Mouse (Mus musculus) macrophage (primary cell): ENCODE results near the gene Fbxo2. TPM values are rescaled to one million over a fixed set of nuclear protein-coding genes. Genes with fewer than 3 reads are reported as not detected.

Source experiments
- H3K27ac ChIP-seq: fragments of 350-480 bp; formaldehyde crosslinking; 2 replicates; pipeline ENCODE4 v1.9.0; 2021
- H3K36me3 ChIP-seq: fragments of 350-480 bp; formaldehyde crosslinking; 2 replicates; pipeline ENCODE4 v1.9.0; 2021; ENCODE audit errors: inconsistent target
- H3K4me3 ChIP-seq: fragments of 350-480 bp; formaldehyde crosslinking; 2 replicates; pipeline ENCODE4 v1.9.0; 2021; ENCODE audit errors: inconsistent target
- H3K79me2 ChIP-seq: fragments of 350-480 bp; formaldehyde crosslinking; 2 replicates; pipeline ENCODE4 v1.9.0; 2021; ENCODE audit errors: inconsistent target
- WGBS: methylation state at CpG from one replicate; pipeline ENCODE4 v1.1.7; 2026; ENCODE audit warnings: inconsistent platforms; ENCODE audit not compliant: missing documents; 5-methylcytosine and 5-hydroxymethylcytosine counted together
- polyA plus RNA-seq: library from polyadenylated mRNA; stranded (reverse); fragments of 250-400 nt; gene quantifications from 3 replicates; pipeline ENCODE4 v1.2.4, GENCODE M21; 2018; ENCODE audit warnings: inconsistent platforms

Fbxo2 gene
- polyA plus RNA-seq, 1 experiment from 2014 or later: not detected

DNA sequence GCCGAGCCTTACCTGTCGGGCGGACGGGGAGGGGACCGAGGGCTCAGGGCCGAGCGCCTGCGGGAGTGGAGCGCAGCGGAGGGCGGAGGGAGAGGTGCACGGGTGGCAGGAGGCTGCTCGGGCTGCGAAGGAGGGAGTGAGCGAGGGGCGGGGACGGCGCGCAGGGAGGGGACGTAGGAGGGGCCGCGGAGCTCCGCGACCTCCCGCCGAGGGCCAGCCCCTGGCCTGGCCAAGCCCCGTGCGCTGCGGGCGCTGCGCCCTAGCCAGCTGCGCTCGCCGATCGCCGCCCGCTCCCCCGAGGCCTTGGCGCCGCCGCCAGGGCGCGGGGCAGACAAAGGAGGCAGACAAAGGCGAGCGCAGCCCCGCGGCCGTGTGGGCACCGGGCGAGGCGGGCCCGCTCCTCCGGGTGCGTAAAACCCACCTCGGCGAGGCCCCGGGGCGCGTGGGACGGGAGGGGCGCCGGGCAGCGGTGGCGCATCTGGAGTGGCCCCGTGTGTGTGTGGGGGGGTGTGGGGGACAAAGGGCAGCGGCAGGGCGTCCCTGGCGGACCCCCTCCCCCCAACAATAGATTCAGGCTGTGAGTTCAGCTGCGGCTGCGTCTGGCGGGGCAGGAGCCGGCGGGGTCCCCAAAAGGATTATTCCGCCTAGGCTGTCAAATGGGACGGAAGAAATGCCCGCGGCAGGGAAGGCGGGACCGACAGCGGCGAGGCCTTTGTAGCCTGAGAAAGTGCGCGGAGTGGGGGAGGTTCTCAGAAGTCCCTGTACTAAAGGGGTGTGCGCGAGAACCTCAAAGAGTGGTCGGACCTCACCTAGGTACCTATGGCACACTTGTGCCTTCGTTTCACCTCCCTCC, 29.6 kb upstream of the Fbxo2 start, which contains the start of gene Draxin:
TSS of gene Draxin (minus strand) at position 138 of the 853 bp plus-strand sequence.
- Histone ChIP-seq H3K27ac (no peak within 1 kb of the TSS), H3K79me2 (no peaks in the 10 kb centered on the region), H3K36me3 (no peaks in the 10 kb centered on the region), H3K4me3 (no peak within 1 kb of the TSS)
- WGBS: 1% methylated on average over 85 of the region's 87 CpGs

DNA sequence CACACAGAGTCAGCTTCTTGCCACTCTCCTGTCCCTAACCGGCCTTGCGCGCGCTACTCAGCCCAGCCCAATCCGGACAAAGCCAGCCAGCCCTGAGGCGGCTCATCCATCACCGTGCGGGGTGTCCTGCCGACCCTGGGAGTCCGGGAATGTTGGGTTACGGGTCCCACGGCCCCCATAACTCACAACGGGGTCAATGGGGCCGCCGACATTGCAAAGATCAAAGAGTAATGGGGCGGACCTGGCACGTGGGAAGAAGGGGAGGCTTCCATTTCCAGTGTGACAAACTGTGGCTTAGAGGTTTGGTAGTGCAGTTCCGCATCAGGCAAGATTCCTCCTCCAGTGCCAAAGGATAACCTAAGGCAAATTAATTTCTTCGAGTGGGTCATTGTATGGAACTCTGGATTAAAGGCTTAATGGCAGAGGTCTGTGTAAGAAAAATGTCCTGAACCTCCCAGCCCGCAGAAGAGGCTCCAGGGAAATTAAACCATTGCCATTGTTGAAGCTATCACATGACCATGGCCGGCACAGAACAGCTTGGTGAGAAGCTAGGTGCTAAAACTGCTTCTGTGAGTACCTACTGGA, 28.8 kb upstream of the Fbxo2 start:
- 3% methylated on average over 21 of the region's 21 CpGs for WGBS
- Histone ChIP-seq H3K36me3 (no peaks in the 10 kb centered on the region), H3K4me3 (no peak overlapping the region), H3K79me2 (no peaks in the 10 kb centered on the region), H3K27ac (no peak overlapping the region)

DNA sequence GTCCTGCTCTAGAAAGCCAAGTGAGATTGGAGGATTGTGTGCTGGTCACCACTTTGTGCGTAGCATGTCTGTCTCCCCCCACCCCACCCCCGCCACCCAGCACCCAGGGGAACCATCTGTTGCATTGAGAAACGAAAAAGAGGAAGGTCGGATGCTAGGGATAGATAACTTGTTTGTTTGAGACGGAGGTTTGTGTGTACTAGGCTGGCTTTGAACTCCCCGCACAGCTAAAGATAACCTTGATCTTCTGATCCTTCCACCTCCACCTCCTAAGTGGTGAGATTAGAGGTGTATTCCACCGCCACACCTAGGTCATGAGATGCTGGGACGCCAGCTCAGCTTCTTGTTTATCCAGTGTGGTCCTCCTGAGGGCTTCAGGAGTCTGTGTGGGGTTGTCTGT, 25.4 kb upstream of the Fbxo2 start:
- WGBS: 38% methylated on average over 8 of the region's 8 CpGs
- H3K4me3 ChIP-seq: no peak overlapping the region
- no peaks in the 10 kb centered on the region for H3K36me3 ChIP-seq
- H3K79me2 ChIP-seq: no peaks in the 10 kb centered on the region
- no peak overlapping the region for H3K27ac ChIP-seq

DNA sequence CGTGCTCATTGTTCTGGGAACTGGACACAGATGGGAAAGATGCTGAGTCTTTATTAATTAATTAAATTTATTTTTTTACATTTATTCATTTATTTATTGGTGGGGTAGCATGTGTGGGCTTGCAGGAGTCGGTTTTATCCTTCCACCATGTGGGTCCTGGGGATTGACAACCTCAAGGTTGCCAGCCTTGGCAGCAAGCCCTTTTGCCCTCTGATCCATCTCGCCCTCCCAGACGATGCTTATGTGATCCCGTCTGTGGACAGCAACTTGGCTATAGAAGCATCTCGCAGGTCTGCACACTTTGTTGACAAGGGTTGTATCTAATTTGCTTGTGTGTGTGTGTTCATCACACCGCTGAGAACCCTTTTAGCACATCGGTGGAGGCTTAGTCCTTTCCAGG, 22.9 kb upstream of the Fbxo2 start:
- no peaks in the 10 kb centered on the region for H3K36me3 ChIP-seq
- no peaks in the 10 kb centered on the region for H3K79me2 ChIP-seq
- no peak overlapping the region for H3K4me3 ChIP-seq
- no peak overlapping the region for H3K27ac ChIP-seq
- 86% methylated on average over 8 of the region's 8 CpGs for WGBS

DNA sequence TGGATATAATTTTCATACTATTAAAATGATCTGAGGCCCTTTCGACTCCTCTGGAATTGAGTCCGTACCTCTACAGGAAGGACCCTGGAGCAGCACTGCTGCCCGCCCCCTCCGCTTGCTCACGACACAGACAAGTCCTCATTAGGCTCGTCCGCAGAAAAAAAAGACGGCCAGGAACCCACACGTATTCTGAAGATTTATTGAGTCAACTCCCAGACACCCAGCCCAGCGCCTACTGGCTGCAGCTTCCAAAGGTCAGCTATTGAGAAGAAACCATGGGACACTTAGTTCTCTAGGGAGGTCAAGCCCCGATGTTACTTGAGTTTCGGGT, 20.7 kb upstream of the Fbxo2 start:
- H3K27ac ChIP-seq: peak overlapping the region; percentile 73; the same call in 1 of the 2 replicates
- 1% methylated on average over 12 of the region's 12 CpGs for WGBS
- H3K4me3 ChIP-seq: peak overlapping the region; percentile 72
- no peaks in the 10 kb centered on the region for H3K79me2 ChIP-seq
- peaks cover 2% of the 10 kb centered on the region; the same call in 1 of the 2 replicates for H3K36me3 ChIP-seq

DNA sequence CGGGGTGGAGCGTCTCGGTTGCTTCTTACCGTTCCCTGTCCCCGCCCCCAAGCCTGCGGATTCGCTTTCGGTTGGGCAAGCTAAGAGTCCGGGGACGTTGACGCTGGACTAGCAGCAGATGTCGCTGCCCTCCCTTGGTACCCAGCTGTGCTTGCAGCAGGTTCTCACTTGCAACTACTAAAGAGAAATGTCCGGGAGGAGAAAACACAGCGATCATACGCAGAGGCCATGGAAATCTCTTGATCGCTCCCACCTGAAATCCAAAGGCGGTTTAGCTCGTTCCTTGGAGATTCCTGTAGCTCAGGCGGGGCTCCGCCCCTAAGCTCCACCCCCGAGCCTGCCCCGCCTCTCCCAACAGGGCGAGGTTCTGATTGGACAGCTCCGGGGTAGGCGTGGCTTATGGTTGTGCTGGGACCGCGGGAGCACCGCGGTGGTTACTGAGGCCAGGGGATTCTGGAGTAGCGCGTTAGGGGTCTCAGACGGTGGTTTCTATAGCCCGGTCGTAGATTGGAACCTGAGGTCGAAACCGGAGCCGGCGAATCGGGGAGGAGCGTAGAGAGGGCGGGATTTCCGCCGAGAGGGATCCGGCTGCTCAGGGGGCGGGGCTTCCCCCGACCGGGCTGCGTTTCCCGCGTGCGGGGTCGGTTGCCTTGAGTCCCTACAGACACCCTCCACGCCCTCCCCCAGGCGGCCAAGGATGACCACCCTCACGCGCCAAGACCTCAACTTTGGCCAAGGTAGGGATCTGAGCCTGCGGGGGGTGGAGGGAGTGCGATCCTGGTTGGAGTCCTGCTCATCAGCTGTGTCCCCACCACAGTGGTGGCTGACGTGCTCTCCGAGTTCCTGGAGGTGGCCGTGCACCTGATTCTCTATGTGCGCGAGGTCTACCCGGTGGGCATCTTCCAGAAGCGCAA, 20.1 kb upstream of the Fbxo2 start:
- no peaks in the 10 kb centered on the region for H3K79me2 ChIP-seq
- peaks cover 8% of the 10 kb centered on the region; the same call in 1 of the 2 replicates for H3K36me3 ChIP-seq
- peak overlapping the region; percentile 73 for H3K27ac ChIP-seq
- under 1% methylated on average over 65 of the region's 65 CpGs for WGBS
- peak overlapping the region; percentile 72 for H3K4me3 ChIP-seq

DNA sequence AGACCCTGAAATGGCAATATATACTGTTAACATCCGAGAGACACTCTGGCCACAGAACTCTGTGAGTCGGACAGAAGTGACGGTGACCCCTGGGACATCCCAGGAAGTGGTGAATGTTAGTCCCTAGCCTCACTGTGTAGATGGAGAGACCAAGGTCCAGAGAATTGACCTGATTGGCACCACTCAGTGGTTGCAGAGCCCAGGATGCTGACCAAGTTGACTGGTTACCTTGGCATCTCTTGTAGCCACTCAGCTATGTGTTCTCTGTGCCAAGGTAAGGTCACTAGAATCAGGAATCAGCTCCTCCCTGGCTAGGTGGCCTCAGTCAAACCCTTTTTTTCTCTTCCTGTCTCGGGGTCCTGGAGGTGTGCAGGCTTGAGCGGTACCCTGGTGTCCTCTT, 16.7 kb upstream of the Fbxo2 start:
- H3K79me2 ChIP-seq: no peaks in the 10 kb centered on the region
- no peak overlapping the region for H3K4me3 ChIP-seq
- peaks cover 40% of the 10 kb centered on the region for H3K36me3 ChIP-seq
- H3K27ac ChIP-seq: no peak overlapping the region
- 96% methylated on average over 5 of the region's 5 CpGs for WGBS

DNA sequence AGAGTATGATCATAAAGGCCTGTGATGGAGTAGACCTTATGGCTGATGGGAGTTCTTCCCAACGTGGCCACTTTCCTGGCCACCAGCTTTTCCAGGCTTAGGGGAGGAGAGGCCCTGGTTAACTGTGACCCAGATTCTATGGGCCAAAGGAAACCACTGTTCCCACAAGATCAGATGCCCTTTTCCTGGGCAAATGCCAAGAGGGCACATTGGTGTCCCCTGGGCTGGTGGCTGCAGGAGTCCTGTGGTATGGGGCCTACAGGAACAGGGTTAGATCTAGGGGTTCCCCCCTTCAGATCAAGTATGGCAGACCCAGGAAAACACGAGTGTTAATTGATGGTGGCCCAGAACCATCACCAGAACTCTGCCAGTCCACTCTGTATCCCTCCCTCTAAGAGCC, 12.7 kb upstream of the Fbxo2 start:
- 48% methylated on average over 2 of the region's 2 CpGs for WGBS
- H3K27ac ChIP-seq: no peak overlapping the region
- H3K79me2 ChIP-seq: peaks cover 6% of the 10 kb centered on the region; the same call in 1 of the 2 replicates
- H3K36me3 ChIP-seq: peaks cover 49% of the 10 kb centered on the region
- H3K4me3 ChIP-seq: no peak overlapping the region

DNA sequence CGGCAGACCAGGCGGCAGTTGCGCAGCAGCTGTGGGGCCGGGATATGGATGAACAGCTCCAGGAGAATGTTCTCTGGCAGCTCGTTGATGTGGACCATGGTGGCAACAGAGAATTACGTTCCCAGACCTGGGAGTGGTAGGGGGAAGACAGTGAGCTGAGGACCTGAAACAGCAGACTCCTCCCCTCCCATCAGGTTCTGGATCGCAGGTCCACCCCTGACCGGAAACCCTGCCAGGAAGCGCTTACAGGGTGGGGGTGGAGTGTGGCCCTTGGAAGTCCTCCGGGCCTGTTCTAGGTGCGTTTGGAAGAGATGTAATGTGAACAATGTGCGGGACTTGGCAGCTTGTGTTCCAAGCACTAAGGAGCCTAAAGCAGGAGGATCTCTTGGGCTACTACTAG, 10.9 kb upstream of the Fbxo2 start:
- Histone ChIP-seq H3K79me2 (peaks cover 6% of the 10 kb centered on the region; the same call in 1 of the 2 replicates), H3K27ac (no peak overlapping the region), H3K36me3 (peaks cover 49% of the 10 kb centered on the region), H3K4me3 (no peak overlapping the region)
- 93% methylated on average over 12 of the region's 12 CpGs for WGBS

DNA sequence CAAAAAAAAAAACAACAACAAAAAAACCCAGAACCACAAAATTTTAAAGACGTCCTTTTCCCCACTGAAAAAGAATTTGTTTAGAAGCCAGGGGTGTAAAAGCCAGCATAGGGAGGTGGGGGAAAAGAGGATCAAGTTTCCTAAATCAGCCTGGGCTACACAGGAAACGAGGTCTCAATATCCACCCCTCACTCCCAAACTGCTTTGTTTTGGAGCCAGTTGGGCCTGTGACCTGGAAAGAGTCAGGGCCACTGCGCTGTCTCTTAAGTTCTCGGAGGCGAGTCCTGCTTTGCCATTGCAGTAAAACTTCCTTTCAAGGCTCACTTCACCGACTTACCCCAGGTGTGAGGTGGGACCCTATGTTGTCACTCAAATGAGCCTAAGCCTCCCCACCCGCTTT, 10.2 kb upstream of the Fbxo2 start:
- Histone ChIP-seq H3K27ac (no peak overlapping the region), H3K79me2 (peaks cover 6% of the 10 kb centered on the region; the same call in 1 of the 2 replicates), H3K4me3 (no peak overlapping the region), H3K36me3 (peaks cover 42% of the 10 kb centered on the region)
- WGBS: 91% methylated on average over 7 of the region's 7 CpGs

DNA sequence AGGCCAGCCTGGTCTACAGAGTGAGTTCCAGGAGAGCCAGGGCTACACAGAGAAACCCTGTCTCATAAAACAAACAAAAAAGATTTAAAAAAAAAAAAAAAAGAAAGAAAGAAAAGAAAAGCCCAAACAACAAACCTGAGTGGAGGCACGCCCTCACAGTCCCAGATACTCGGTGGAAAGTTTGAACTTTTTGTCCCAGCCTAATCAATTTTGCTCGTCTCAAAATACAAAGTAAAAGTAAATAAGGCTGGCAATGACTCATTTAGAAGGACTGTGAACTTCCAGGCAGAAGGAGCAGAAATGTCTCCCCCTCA, 9.5 kb upstream of the Fbxo2 start:
- Histone ChIP-seq H3K27ac (peak overlapping the region; percentile 75), H3K4me3 (peak overlapping the region; percentile 69), H3K36me3 (peaks cover 35% of the 10 kb centered on the region), H3K79me2 (peaks cover 6% of the 10 kb centered on the region; the same call in 1 of the 2 replicates)
- WGBS: 32% methylated on average over 3 of the region's 3 CpGs

DNA sequence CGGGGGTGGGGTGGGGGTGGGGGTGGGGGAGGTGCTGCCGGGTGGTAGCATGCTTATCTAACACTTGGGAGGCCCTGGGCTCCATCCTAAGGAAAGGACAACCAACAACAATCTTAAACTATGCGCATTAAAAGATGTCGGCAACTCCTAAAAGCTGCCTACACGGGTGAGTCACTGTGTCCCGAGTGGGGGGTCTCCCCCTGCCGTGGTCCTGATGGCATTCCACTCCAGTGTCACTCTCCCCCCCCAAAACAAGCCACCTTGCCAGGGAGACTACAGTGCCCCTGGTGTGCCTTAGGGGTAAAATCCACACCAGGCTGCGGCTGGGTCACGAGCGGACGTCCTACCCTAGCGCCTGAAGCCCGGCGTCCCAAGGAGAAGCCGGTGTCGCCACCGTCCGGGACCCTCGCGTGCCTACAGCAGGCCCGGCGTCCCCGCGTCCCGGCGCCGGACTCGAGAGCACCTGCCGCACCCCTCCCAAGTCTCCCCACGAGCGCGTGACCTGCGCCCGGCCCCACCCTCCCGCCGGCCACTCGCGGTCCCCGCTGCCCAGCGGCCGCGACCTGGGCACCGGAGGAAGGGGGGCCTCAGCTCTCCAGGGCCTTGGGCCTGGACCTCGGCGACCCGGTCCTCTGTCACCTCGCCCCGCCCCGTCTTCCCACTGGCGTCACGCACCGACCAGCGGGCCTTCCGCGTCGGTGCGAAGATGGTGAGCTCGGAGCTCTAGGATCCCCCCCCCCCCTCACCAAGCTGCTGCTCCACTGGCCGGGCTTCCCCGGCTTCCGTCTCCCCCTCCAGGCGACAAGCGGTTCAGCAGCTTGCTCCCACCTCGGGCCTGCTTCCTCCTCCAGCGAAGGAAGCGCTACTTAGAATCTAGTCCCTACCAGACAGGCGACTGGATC, 8.9 kb upstream of the Fbxo2 start, which contains the start of gene Fbxo6:
TSS of gene Fbxo6 (minus strand) at position 874 of the 902 bp plus-strand sequence.
- H3K27ac ChIP-seq: peak within 1 kb of the TSS; percentile 75
- H3K4me3 ChIP-seq: peak within 1 kb of the TSS; percentile 69
- peaks cover 6% of the 10 kb centered on the region; the same call in 1 of the 2 replicates for H3K79me2 ChIP-seq
- WGBS: under 1% methylated on average over 55 of the region's 67 CpGs
- peaks cover 29% of the 10 kb centered on the region for H3K36me3 ChIP-seq

DNA sequence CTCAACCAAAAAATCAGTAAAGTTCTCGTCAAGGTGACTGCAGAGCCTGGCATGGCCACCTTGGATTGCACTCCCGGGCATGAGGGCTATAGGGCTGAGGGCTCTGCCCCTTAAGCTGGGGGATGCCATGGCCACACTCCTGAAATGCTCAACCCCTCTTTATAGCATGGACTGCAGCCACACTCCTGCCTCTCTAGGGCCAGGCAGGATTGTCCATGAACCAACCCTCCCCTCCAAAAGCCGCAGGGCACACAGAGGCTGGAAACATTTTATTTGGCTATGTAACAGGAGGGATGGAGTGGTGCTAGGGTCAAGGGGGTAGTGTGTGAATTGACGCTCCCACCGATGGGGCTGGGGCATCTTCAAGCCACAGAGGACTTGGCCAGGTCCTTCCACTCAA, 7.9 kb upstream of the Fbxo2 start:
- Histone ChIP-seq H3K27ac (no peak overlapping the region), H3K36me3 (peaks cover 19% of the 10 kb centered on the region), H3K79me2 (peaks cover 6% of the 10 kb centered on the region; the same call in 1 of the 2 replicates), H3K4me3 (no peak overlapping the region)
- 93% methylated on average over 5 of the region's 5 CpGs for WGBS

DNA sequence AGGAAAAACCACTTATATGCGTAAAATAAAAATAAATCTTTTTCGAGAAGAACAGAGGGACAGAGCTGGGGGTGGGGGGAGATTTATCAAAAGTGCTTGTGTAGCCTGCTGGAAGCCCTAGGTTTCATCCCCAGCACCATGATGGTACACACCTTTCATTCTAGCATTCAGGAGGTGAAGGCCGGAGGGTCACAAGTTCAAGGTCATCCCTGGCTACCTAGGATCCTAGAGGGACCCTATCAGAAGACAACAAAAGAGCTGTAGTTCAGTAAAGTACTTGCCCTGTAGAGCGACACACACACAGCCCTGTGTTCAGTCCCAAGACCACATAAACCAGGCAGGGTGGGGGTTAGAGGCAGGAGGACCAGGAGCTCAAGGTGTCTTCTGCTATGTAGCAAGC, 6.4 kb upstream of the Fbxo2 start:
- WGBS: 93% methylated on average over 4 of the region's 4 CpGs
- Histone ChIP-seq H3K36me3 (peaks cover 6% of the 10 kb centered on the region; the same call in 1 of the 2 replicates), H3K79me2 (peaks cover 6% of the 10 kb centered on the region; the same call in 1 of the 2 replicates), H3K4me3 (no peak overlapping the region), H3K27ac (no peak overlapping the region)
